Mouse (Mus musculus): ENCODE measurements around the gene Timp3.

- TF ChIP-seq POLR2A (IDR thresholded peaks at IDR 0.05; ENCODE audit: insufficient read depth, low read depth, low read length) = no peak
- TF ChIP-seq CTCF (IDR thresholded peaks at IDR 0.05) = no peak
Observed at GRCm38 (mm10) chr10:86330993-86331680, 31.0 kb downstream of the Timp3 start.

Data from heart, adult 2 months (tissue).